Mouse (Mus musculus) lung, adult 2 months (tissue): Measurements from ENCODE around the gene Hsd17b13.

Experiments used
- CTCF ChIP-seq: fragments of 200-500 bp; IDR thresholded peaks from 2 replicates; pipeline ENCODE4 v1.5.1; 2011; ENCODE audit warnings: mild to moderate bottlenecking, low read length, control low read depth; ENCODE audit not compliant: insufficient read depth
- POLR2A ChIP-seq: fragments of 200-500 bp; IDR thresholded peaks from 2 replicates; pipeline ENCODE4 v1.6.1; 2011; ENCODE audit warnings: low read depth, mild to moderate bottlenecking, control low read depth, low read length, borderline replicate concordance; ENCODE audit errors: extremely low read depth

- TF ChIP-seq POLR2A (no peak), CTCF (no peak)
Measured at GRCm38 (mm10) chr5:103972801-103973200, 4.4 kb downstream of the Hsd17b13 start.
